Mouse (Mus musculus): ENCODE measurements around the gene Olfr382. TPM values are rescaled to one million over a fixed set of nuclear protein-coding genes. Genes with fewer than 3 reads are reported as not detected.
"Not testable (repeated sequence)": the region's sequence is repeated elsewhere in the genome, so short reads cannot be mapped to it uniquely, and the experiment has no call there.

Olfr382 gene
- total RNA-seq (2021) = not detected
- long read RNA-seq, experiment 1 = 0 reads
- long read RNA-seq, experiment 2 = 0 reads

GRCm38 (mm10) chr11:73517097-73517496 lies at the start of gene Olfr382:
Gene Olfr382, minus strand, starts transcription at chr11:73517197.
- no peak for DNase-seq (ENCODE audit: low spot score)

GRCm38 (mm10) chr11:73528971-73529370 lies 12.0 kb upstream of the Olfr382 start:
- not testable (repeated sequence) for DNase-seq (ENCODE audit: low spot score)

GRCm38 (mm10) chr11:73491503-73491902 lies 25.5 kb downstream of the Olfr382 start, which contains the start of gene Olfr381:
Gene Olfr381, minus strand, starts transcription at chr11:73491603.
- DNase-seq (ENCODE audit: low spot score) = no peak

Other genes with a start within 250 kb of the Olfr382 start
- not detected for gene Trpv3, start 249.8 kb downstream of the Olfr382 start, total RNA-seq (2021)
- gene Aspa, start 187.6 kb downstream of the Olfr382 start, total RNA-seq (2021) = 1 to 10 TPM; 3.9 to 5.4 TPM
- gene Gm49340, start 187.5 kb downstream of the Olfr382 start, total RNA-seq (2021) = not detected
- not detected for gene Spata22, start 187.5 kb downstream of the Olfr382 start, total RNA-seq (2021)
- gene Olfr20, start 166.4 kb downstream of the Olfr382 start, total RNA-seq (2021) = not detected
- not detected for gene Olfr376, start 146.0 kb downstream of the Olfr382 start, total RNA-seq (2021)
- gene Olfr1, start 117.6 kb downstream of the Olfr382 start, total RNA-seq (2021) = not detected
- not detected for gene Olfr378, start 88.7 kb downstream of the Olfr382 start, total RNA-seq (2021)
- not detected for gene Olfr380, start 59.7 kb downstream of the Olfr382 start, total RNA-seq (2021)
- gene Olfr381, start 25.6 kb downstream of the Olfr382 start, total RNA-seq (2021) = not detected
- not detected for gene Olfr385, start 75.8 kb upstream of the Olfr382 start, total RNA-seq (2021)
- gene Olfr384, start 81.4 kb upstream of the Olfr382 start, total RNA-seq (2021) = not detected
- not detected for gene Zfp735, start 171.6 kb upstream of the Olfr382 start, total RNA-seq (2021)